Mouse (Mus musculus) layer of hippocampus, adult 11-12 months (tissue): ENCODE results near the gene Prpf3.
A peak's percentile ranks its signal among the peaks of the same experiment; 100 is the strongest.
"Not testable (repeated sequence)": the region's sequence is repeated elsewhere in the genome, so short reads cannot be mapped to it uniquely, and the experiment has no call there.

Source experiments
- DNase-seq: peaks from one replicate; pipeline ENCODE4 v3.0.0; 2022; ENCODE audit warnings: low spot score

Gene Prpf3

DNA sequence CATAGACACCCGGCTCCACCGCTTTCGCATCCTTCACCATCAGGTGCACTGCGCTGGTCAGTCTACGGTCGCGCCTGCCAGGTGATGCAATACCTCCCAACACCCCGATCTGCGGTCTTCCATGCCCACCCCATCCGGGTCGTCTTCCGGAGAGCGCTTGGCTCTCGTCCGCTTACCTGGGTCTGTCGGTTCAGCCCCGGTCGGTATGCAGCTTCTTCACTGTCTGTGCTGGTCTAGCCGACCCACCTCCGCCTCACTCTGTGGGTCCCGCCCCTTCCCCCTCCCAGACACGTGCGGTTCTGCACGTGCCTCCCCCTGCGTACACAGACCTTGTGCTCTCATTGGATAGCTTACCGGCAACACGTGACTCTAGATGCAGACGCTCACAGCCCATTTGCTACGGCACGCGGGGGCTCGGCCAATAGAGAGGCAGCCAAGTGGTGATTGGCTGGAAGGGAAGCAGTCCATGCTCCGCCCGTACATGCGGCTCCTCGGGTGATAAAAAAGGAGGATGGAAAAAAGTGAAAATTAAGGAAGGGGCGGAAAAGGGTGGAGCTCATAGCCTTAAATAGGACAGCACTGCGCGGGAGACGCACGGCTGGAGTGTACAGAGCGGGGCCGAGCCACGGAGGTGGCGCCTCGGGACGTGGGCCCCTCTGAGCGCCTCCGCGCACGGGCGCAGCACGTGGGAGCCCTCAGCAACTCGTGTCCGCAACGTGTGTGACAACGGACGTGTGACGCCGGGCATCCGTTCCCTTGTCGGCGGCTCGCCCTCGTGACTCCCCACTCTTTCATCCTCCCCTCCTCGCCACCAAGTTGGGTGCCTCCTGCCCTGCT lies 26.5 kb upstream of the Prpf3 start, which contains the start of gene Ciart:
TSS of gene Ciart (minus strand) at position 273 of the 837 bp plus-strand sequence.
- DNase-seq, result peak; percentile 98

DNA sequence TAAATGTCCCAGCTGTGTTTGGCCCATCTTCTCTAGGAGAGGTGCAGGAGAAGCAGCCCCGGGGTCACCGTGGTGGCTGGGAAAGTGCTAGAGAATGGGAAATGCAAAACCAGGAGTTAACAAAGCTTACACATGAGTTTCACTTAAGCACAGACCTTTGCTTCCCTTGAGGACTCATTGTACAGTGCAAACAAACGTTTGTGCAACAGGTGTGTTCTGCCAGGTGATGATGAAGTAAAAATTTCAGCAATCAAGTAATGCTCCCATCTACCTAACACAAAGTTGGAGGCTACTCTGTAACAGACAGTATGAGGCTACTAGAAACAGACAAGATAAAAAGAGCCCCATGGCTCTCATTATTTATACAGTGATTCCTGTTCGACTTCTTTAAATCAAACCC lies 23.4 kb upstream of the Prpf3 start:
- no peak for DNase-seq

DNA sequence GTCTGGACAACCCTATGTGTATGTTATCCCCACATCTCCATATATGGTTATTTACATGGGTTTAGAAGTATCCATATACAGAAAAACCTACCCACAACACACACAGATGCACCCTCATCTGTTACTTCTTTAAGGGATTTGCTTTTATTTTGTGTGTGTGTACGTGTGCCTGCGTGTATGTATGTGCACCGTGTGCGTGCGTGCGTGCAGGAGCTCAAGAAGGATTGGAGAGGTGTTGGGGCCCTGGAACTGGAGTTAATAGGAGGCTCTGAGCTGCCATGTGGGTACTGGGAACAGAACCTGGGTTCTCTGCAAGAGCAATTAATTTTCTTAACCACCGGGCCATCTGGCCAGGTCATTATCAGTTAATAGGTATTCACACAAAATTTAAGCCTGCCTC lies 16.4 kb upstream of the Prpf3 start:
- DNase-seq, result no peak

DNA sequence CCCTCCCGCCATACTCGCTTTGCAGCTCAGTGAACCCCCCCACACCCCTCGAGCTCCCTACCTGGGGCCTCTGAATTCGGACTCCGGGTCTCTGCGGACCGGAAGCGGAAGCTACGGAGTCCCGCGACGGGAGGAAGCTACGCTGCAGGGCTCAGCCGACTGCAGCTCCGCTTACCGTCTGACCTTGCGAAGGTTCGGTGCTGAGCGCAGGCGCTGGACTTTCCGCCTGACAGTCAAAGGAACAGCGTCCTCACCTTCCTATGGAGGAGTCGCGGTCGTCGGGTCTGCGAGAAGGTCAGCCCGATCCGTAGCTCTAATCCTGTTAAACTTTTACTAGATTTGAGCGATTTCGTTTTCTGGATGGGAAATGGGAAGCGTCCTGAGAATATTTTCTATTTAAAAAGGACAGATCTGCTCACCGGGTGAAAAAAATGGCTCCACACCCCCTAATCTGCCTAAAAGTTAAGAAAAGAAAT lies 15.7 kb upstream of the Prpf3 start, which contains the start of gene Mrps21:
TSS of gene Mrps21 (minus strand) at position 128 of the 476 bp plus-strand sequence.
- peak; percentile 83 for DNase-seq

DNA sequence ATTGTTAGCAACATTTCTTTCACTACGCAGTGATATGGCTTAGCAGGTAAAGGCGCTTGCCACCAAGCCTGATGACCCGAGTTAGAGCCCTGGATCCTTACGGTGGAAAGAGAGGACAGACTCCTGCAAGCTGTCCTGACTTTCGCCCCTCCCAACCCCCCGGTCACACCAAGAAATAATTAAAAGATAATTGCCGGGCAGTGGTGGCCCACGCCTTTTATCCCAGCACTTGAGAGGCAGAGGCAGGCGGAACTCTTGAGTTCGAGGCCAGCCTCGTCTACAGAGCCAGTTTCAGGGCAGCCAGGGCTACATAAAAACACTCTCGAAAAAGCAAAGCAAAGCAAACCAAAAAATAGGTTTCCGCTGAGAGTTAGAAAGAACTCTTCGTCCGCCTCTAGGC lies 15.3 kb upstream of the Prpf3 start:
- DNase-seq, result no peak

DNA sequence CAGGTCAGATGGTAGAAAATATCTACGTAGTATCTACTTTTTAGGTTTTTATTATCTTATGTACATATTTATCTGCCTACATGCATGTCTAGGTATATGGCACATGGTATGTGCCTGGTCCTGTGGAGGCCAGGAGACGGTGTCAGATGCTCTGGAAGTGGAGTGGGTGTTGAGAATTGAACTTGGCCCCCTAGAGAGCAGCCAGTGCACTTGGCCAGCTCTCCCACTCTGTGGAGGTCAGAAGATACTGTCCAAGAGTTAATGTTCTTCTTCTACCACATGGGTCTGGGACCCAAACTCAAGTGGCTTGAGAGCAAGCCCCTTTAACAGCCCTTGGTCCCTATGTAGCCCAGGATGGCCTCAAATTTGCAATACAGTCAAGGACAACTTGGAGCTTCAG lies 11.7 kb upstream of the Prpf3 start:
- no peak for DNase-seq

DNA sequence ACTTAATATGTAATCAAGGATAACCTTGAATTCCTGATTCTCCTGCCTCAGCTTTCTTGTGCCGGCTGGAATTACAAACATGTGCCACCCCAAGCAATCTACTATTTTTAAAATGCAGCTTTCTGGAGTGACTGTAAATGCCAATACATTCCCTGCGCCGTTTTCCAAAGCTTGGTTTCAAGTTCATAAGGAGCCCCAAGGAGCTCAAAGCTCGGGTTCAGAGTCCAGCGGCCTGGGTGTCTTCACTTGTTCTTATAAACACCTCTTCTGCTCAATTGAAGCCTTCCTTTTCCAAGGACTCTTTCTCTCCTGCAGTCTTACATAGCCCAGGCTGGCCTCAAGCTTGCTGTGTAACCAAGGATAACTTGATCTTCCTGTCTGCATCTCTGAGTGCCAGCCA lies 10.4 kb upstream of the Prpf3 start:
- DNase-seq, result no peak

DNA sequence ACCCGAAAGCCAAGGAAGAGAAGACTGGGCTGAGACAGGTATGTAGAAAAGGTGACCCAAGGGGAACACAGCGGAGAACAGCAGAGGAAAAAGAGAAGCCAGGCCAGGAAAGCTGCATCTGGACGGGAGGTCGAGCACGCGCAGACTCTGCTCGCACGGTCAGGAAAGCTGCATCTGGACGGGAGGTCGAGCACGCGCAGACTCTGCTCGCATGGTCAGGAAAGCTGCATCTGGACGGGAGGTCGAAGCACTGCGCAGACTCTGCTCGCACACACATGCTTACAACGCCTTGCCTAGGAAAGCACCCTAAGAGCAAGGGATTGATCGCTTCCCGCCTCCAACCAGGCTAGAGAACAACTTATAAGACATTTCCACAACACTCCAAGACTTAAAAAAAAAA lies 9.9 kb upstream of the Prpf3 start:
- DNase-seq, result no peak

DNA sequence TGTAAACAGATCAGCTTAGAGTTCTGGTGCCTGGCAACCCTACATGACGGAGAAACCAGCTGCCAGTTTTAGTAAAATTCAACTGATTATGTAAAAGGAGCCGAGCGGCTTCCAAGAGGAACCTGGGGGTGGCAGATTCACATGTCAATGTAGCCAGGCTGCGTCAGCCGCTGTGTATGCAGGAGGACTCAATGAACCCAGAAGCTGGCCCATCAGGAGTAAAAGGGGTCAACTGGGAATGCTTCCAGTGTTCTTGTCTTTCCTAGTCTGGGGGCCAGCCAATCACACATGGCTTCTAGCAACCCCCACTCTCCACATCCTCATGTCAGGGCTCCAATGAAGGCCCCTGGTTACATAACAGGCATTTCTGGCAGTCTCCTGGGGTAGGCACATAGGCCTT lies 9.4 kb upstream of the Prpf3 start:
- peak; percentile 75 for DNase-seq

DNA sequence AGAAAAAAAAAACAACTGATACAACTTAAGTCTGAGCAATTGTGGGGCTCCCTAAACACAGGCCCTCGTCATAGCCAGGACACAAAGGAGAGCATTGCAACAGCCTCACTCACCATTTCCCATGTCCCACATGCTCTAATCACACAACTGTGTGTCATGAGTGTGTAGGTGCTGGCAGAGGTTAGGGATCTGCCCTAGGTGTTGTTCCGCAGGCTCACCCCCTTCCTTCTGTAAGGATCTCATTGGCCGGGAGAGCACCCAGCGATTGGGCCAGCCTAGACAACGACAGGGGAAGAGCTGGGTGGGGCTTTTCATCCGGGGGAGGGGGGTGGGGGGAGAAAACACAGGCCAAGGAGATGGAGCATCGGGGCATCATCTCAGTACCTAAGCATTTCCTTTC lies 7.9 kb upstream of the Prpf3 start:
- no peak for DNase-seq

DNA sequence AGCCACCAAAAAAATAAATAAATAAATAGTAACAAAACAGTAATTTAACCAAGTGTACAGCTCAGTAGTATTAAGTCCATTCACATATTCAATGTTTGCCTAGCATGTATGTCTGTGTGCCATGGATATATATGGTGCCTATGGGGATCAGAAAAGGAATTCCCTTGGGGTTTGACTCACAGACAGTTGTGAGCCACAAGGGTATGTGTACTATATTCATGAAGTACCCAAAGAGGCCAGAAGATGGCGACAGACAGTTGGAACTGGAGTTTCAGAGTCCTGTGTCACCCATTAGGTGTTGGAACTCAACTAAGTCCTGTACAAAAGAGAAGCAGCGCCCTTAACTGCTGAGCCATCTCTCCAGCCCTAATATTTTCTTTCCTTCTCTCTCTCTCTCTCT lies 6.1 kb upstream of the Prpf3 start:
- peak; percentile 91 for DNase-seq

DNA sequence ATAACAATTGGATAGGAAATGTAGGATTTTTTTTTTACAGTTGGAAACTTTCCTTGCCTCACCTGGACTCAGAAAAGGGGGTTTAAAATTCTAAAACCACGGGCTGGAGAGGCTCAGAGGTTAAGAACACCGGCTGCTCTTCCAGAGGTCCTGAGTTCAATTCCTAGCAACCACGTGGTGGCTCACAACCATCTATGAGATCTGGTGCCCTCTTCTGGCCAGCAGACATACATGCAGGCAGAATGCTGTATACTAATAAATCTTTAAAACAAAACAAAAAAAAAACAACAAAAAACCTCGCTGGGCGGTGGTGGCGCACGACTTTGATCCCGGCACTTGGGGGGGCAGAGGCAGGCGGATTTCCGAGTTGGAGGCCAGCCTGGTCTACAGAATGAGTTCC lies 5.5 kb upstream of the Prpf3 start:
- DNase-seq, result no peak

DNA sequence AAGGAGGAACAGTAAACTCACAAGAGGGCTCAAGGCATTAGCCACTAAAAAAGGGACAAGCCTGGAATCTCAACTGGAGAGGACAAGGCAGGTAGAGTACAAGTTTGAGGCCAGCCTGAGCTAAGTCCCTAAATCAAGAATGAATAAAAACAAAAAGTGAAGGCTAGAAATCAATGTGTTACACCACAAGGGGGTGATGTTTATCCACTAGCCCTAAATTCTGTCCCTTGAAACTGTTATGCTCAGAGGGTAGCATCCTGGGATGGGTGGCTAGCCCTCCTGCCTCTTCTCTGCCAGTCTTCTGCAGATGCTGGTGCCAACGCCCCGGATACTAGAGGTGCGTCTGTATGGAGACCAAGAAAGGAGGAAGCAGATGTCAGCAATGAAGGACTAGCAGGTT lies 4.6 kb upstream of the Prpf3 start:
- no peak for DNase-seq

DNA sequence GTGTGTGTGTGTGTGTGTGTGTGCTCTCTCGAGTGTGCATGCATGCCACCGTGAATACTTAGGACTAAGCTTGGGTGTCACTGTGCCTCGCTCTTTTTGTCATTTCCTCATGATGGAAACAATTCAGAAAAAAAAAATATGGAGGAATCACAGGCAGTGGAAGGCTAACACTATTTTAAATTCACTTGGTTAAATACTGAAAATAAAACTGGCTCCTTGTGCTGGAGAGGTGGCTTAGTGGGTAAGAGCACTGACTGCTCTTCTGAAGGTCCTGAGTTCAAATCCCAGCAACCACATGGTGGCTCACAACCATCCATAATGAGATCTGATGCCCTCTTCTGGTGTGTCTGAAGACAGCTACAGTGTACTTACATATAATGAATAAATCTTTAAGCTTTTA lies 2.6 kb upstream of the Prpf3 start:
- DNase-seq, result not testable (repeated sequence)

DNA sequence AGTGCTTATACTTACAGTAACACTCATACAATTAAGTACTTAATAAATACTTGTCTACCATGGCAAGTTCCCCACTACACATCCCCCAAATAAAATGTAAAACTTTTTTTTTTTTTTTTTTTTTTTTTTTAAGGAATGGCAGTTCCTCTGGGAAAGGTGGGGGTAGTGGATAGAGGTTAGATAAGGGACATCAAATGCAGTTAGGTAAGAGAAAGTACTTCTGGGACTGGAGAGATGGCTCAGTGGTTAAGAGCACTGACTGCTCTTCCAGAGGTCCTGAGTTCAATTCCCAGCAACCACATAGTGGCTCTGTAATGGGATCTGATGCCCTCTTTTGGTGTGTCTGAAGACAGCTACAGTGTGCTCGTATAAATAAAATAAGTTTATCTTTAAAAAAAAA lies 1.4 kb upstream of the Prpf3 start:
- DNase-seq, result not testable (repeated sequence)

DNA sequence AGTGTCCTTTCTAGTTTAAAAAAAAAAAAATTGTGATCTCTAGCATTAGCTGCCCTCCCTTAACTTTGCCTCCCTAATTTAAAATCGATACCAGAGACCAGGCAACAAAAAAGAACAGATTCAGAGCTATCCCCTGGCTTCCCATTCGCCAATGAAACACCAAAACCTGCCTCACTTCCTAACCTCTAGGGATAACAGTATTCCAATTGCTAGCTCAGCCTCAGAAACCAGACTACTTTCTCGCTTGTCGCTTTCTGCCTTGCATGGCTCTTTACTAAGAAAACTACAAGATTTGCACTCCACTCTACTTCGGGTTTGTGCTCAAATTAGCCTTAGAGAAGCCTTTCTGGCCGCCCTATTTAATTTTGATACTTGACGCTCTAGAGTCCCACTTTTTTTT lies 430 bp upstream of the Prpf3 start:
- DNase-seq, result no peak

DNA sequence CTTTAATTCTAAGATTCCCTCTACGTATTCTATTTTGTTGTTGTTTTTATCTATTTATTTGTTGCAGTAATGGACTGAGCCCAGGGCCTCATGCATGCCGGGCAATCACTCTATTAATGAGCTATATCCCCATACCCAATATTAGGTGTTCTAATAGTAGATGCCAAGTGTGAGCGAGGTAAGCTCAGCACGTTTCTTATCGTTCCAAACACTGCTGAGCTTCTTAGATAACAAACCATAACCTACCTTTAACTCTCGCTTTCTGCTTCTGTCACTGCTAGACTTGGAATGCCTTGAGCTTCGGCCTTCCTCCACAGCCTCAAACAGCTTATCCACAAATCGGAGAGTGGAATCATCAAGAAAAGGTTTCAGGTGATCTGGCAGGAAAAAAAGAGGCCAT lies 4.4 kb downstream of the Prpf3 start:
- DNase-seq, result no peak

DNA sequence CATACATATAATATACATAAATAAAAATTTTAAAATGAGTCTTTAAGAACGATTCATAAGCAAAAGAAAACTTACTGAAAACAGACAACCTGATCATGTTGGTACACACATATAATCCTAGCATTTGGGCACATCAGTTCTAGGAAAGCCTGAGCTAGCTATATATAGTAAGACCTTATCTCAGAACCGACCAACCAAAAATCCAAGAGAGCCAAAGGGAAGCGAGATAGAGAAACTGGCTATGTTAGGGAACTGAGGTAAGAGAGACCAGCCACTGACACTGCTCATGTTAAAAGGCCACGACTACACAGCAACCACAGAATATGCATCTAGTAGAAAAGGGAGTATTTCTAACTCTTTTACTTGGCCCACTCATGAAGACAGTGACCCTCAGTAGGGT lies 5.1 kb downstream of the Prpf3 start:
- no peak for DNase-seq

DNA sequence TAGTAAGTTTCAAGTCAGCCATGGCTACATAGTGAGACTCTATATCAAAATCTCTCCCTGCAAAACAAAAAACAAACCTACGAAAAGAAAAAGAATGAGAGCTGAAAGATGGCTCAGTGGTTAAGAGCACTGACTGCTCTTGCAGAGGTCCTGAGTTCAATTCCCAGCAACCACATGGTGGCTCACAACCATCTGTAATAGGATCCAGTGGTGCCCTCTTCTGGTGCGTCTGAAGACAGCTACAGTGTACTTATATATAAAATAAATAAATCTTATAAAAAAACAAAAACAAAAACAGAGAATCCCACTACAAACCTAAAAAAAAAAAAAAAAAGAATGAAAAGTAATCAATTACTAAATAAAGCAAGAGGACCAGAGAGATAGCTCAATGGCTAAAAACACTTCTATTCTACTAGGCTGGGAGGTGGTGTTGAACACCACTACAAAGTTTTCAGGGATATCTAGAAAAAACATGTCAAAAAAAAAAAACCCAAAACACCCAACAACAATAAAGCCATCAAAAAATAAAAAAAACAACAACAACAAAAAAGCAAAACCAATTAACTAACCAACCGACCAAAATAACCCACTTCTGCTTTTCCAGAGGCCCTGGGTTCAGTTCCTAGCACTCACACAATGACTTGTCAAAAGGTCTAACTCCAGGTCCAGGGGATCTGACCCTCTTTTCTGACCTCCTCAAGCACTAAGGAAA lies 13.0 kb downstream of the Prpf3 start:
- no peak for DNase-seq

DNA sequence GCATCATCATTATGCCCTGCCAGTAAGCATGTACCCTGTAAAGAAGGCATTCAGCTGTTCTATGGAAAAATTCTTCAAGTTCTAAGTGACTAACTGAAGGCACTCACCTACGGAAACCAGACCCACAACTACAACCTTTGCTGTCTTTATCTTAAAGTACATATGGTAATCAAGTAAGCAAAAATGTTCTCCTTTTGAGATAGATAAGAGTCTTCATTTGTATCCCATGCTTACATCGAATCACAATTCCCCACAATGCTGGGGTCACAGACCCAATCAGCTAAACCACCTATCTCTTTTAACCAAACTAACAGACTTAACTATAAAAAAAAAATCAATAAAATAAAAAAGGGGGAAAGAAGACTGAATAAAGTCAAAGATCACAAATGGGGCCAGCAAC lies 16.4 kb downstream of the Prpf3 start:
- no peak for DNase-seq

DNA sequence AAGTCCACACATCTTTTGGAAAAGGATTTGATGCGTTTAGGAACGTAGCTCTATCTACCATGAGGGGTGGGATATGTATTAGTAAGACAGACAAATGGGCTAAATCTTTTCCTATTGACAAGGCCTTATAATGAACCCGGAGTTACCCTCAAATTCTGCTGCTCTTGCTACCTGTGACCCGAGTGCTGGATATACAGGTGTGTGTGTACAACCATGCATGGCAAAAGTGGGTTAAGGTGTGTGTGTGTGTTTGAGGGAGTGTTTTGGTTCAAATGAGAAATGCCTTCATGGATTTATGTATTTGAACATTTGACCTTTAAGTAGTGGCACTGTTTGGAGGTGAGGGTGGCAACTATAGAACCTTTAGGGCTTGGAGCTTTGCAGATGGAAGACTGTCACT lies 26.6 kb downstream of the Prpf3 start:
- DNase-seq, result no peak

DNA sequence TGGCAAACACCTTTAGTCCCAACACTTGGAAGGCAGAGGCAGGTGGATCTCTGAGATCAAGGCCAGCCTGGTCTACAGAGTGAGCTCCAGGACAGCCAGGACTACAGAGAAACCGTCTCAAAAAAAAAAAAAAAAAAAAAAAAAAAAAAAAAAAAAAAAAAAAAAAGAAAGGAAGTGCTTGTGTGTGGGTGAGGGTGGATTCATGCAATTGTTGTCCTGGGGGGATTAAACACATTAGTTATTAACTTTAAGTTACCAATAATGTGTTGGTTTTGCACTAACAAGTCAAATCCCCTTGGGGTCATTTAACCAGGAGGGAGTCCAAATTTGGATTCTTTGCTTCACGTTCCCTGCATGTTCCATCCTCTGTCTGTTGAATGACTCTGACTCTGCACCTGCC lies 29.4 kb downstream of the Prpf3 start:
- no peak for DNase-seq
